Mouse (Mus musculus) bone marrow macrophage, adult 2 months (primary cell): ENCODE measurements around the gene Zp1. TPM values are rescaled to one million over a fixed set of nuclear protein-coding genes. Genes with fewer than 3 reads are reported as not detected.

Experiments used
- H3K27ac ChIP-seq: 2 replicates; pipeline ENCODE4 v1.5.1; 2012; ENCODE audit warnings: low read depth, low read length; ENCODE audit not compliant: insufficient read depth
- H3K4me1 ChIP-seq: 2 replicates; pipeline ENCODE4 v1.6.1; 2012; ENCODE audit warnings: low read length; ENCODE audit not compliant: control insufficient read depth, insufficient read depth
- H3K4me3 ChIP-seq: 2 replicates; pipeline ENCODE4 v1.5.1; 2012; ENCODE audit warnings: mild to moderate bottlenecking, low read length, moderate library complexity; ENCODE audit not compliant: insufficient read depth
- CTCF ChIP-seq: IDR thresholded peaks from 2 replicates; pipeline ENCODE4 v1.5.1; 2012; ENCODE audit warnings: low read depth, mild to moderate bottlenecking, low read length, moderate library complexity
- POLR2A ChIP-seq: IDR thresholded peaks from 2 replicates; pipeline ENCODE4 v1.6.1; 2012; ENCODE audit warnings: mild to moderate bottlenecking, low read depth, low read length, borderline replicate concordance
- polyA plus RNA-seq: library from polyadenylated mRNA; stranded (reverse); fragments of >200 nt; gene quantifications from 2 replicates; pipeline ENCODE4 v1.2.4, GENCODE M21; 2012; ENCODE audit not compliant: missing spikeins, insufficient read depth, insufficient read length

The Zp1 gene
- polyA plus RNA-seq, 1 experiment, result not detected

DNA sequence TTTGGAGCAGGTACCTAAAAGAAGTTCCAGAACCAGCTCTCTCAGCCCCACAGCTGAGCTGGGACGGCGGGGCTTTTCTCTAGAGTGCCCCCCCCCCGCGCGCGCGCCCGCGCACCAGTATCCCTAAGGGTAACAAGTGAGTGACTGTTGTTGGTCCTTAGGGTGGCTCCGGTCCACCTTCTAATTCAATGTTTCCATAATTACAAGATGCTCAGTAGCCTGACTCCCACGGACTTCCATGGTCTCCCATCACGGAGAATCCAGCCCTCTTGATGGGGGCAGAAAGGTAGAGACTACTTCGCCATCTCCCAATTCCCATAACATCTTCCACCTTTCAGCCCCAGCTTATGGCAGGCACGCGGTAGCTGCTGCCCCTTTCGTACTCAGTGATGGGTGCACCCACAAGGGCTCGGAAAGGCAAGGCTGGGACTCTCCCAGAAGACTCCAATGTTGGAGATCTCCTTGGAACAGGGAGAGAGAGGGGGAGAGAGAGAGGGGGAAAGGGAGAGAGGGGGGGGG is 51.8 kb downstream of the Zp1 start:
- H3K4me1 ChIP-seq, result peaks cover 11% of the 10 kb centered on the region
- H3K4me3 ChIP-seq, result peak overlapping the region; percentile 60
- TF ChIP-seq CTCF (no peak), POLR2A (no peak)
- H3K27ac ChIP-seq, result no peak overlapping the region

DNA sequence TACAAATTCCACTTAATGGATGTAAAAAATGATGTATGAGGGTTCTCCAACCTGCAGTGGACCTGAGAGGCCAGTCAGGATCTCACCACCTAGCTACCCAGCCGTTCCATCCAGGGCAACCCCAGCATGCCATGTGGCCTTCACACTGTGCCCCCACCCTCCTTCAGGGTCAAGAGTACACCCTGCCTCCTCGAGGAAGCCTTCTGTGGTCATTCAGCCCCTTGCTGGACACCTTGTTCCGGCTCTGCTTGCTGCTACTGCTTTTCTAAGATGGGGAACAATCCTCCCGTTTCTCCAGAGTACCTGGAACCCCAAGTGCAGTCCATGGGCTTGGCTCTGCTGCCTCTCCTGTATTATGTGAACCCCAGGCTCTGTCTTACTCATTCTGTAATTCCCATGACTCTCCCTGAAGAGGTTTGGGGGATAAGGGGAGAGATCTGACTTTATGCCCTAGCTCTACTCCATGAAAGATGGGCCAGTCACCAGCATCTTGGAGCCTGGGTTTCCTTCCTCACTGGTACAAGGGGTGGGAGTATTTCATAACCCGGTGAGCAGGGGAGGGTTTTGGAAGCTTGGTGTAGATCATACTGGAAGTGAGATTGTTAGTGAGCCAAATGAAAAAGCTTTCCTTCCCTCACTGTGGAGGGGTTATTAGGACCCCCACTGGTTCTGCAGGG is 52.3 kb downstream of the Zp1 start:
- peak overlapping the region; percentile 60 for H3K4me3 ChIP-seq
- peaks cover 11% of the 10 kb centered on the region for H3K4me1 ChIP-seq
- no peak overlapping the region for H3K27ac ChIP-seq
- no peak for TF ChIP-seq POLR2A
- no peak for TF ChIP-seq CTCF

- Histone ChIP-seq H3K4me1 (peaks cover 11% of the 10 kb centered on the region), H3K27ac (no peak overlapping the region), H3K4me3 (no peak overlapping the region)
- no peak for TF ChIP-seq CTCF
- TF ChIP-seq POLR2A, result no peak
Measured at GRCm38 (mm10) chr19:10866351-10866750, 54.1 kb downstream of the Zp1 start.

Other genes with a start within 250 kb of the Zp1 start
- not detected in 2 replicates for gene Pga5, start 242.6 kb downstream of the Zp1 start, polyA plus RNA-seq
- 39.9 and 41.7 TPM in 2 replicates for gene Vps37c, start 231.9 kb downstream of the Zp1 start, polyA plus RNA-seq
- not detected in 2 replicates for gene Cd5, start 181.6 kb downstream of the Zp1 start, polyA plus RNA-seq
- not detected in 2 replicates for gene Cd6, start 90.6 kb downstream of the Zp1 start, polyA plus RNA-seq
- gene Slc15a3, start 80.9 kb downstream of the Zp1 start, polyA plus RNA-seq, result 93.7 and 94.6 TPM in 2 replicates
- gene Tmem132a, start 50.7 kb downstream of the Zp1 start, polyA plus RNA-seq, result 2.1 and 3.1 TPM in 2 replicates
- 75.4 and 80.6 TPM in 2 replicates for gene Tmem109, start 38.6 kb downstream of the Zp1 start, polyA plus RNA-seq
- 41.4 and 51.6 TPM in 2 replicates for gene Prpf19, start 25.4 kb downstream of the Zp1 start, polyA plus RNA-seq
- not detected in 2 replicates for gene Ptgdr2, start 16.5 kb upstream of the Zp1 start, polyA plus RNA-seq
- 11.1 and 11.6 TPM in 2 replicates for gene Ccdc86, start 28.6 kb upstream of the Zp1 start, polyA plus RNA-seq
- gene Ms4a10, start 54.0 kb upstream of the Zp1 start, polyA plus RNA-seq, result not detected in 2 replicates
- not detected in 2 replicates for gene Ms4a15, start 72.6 kb upstream of the Zp1 start, polyA plus RNA-seq
- not detected in 2 replicates for gene Ms4a18, start 97.4 kb upstream of the Zp1 start, polyA plus RNA-seq
- gene Ms4a8a, start 160.5 kb upstream of the Zp1 start, polyA plus RNA-seq, result not detected in 2 replicates
- not detected in 2 replicates for gene 1700017D01Rik, start 210.2 kb upstream of the Zp1 start, polyA plus RNA-seq
- not detected in 2 replicates for gene 1700025F22Rik, start 244.7 kb upstream of the Zp1 start, polyA plus RNA-seq